19 mouse cellular contexts compared by ENCODE assay signal in the genomic region with DNA sequence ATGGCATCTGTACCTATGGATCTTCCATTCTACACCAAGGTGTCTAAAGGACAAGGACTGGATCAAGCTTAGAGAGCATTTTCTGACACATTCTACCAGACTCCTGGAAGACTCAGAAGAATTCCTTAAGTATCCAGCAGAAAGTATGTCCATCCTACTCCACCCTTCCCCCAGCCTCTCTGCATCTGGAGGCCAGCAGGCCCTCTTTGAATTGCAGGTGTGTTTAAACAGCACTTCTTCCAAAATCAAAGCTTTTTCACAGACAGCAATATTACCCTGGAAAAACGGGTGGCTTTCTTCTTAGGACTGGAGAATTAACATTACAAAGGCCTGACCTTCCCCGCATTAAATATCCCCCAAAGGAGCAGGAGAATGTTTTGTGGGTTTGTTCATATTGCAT.
"Had no signal": no experiment of that assay in that cellular context is flagged by ENCODE, and none has a peak within 500 bp of the region (broad histone marks: within the 10 kb centered on the region; RNA-seq: fewer than 3 reads in every experiment).

No protein-coding gene starts in this region.

- ATAC-seq: liver, embryonic 12.5 days had no signal

- H3K27me3 ChIP-seq: limb, embryonic 12.5 days; limb, embryonic 15.5 days; liver, embryonic 12.5 days; liver, embryonic 15.5 days; lung, embryonic 15.5 days; megakaryocyte, embryonic 14.5 days; midbrain, embryonic 12.5 days; stomach, embryonic 15.5 days had no signal

- H3K4me2 ChIP-seq: limb, embryonic 12.5 days; limb, embryonic 15.5 days; liver, embryonic 12.5 days; liver, embryonic 15.5 days; lung, embryonic 15.5 days; midbrain, embryonic 12.5 days; stomach, embryonic 15.5 days had no signal

- H3K9me3 ChIP-seq: limb, embryonic 12.5 days; limb, embryonic 15.5 days; liver, embryonic 12.5 days; liver, embryonic 15.5 days; lung, embryonic 15.5 days; midbrain, embryonic 12.5 days; stomach, embryonic 15.5 days had no signal

- H3K9ac ChIP-seq: limb, embryonic 12.5 days; limb, embryonic 15.5 days; liver, embryonic 12.5 days; liver, embryonic 15.5 days; lung, embryonic 15.5 days; midbrain, embryonic 12.5 days; stomach, embryonic 15.5 days had no signal

- DNase-seq: kidney, adult 18-20 months; kidney, adult 9 months; kidney, postnatal 14 days; kidney, postnatal 4 days; lung, adult 18-20 months; lung, postnatal 10 days; lung, postnatal 36 days; right cerebral cortex, postnatal 25 days; spleen, adult 18-20 months; thymus, adult 18-20 months; thymus, postnatal 36 days had no signal

- H3K36me3 ChIP-seq: limb, embryonic 12.5 days; limb, embryonic 15.5 days; liver, embryonic 12.5 days; liver, embryonic 15.5 days; lung, embryonic 15.5 days; midbrain, embryonic 12.5 days; stomach, embryonic 15.5 days had no signal

- H3K4me1 ChIP-seq: liver, embryonic 12.5 days; liver, embryonic 15.5 days; lung, embryonic 15.5 days; stomach, embryonic 15.5 days had no signal

- H3K4me3 ChIP-seq: limb, embryonic 12.5 days; limb, embryonic 15.5 days; liver, embryonic 12.5 days; liver, embryonic 15.5 days; lung, embryonic 15.5 days; megakaryocyte, embryonic 14.5 days; midbrain, embryonic 12.5 days; stomach, embryonic 15.5 days had no signal

- H3K27ac ChIP-seq: limb, embryonic 12.5 days; limb, embryonic 15.5 days; liver, embryonic 12.5 days; liver, embryonic 15.5 days; lung, embryonic 15.5 days; midbrain, embryonic 12.5 days; stomach, embryonic 15.5 days had no signal
